Mouse (Mus musculus) hindbrain, postnatal 0 days (tissue): ENCODE measurements at regions not wholly inside any gene's neighbourhood (a gene's known extent, or its start where the extent isn't known, plus 50 kb on each side); places are given as distances from the start of the nearest gene placed in this dataset.
"Not testable (repeated sequence)": the region's sequence is repeated elsewhere in the genome, so short reads cannot be mapped to it uniquely, and the experiment has no call there.

ENCODE experiments used
- ATAC-seq: fragments of 200-750 bp; cut with Nextera tagmentation; 2 replicates; pipeline ENCODE4 v1.8.0; 2017; ENCODE audit warnings: mild to moderate bottlenecking, moderate TSS enrichment, moderate library complexity
- DNase-seq: peaks from one replicate; pipeline ENCODE4 v3.0.0-alpha.2; 2015; ENCODE audit warnings: low spot score
- H3K27ac ChIP-seq: fragments of 300-500 bp; sonication (generic); 2 replicates; pipeline ENCODE4 v1.5.1; 2014; ENCODE audit warnings: mild to moderate bottlenecking
- H3K27me3 ChIP-seq: fragments of 300-500 bp; sonication (generic); 2 replicates; pipeline ENCODE4 v1.6.1; 2014; ENCODE audit warnings: low read length, mixed read lengths; ENCODE audit not compliant: insufficient read depth
- H3K36me3 ChIP-seq: fragments of 300-500 bp; sonication (generic); 2 replicates; pipeline ENCODE4 v1.6.1; 2014; ENCODE audit warnings: low read length, mixed read lengths; ENCODE audit not compliant: insufficient read depth
- H3K4me1 ChIP-seq: fragments of 300-500 bp; sonication (generic); 2 replicates; pipeline ENCODE4 v1.6.1; 2014; ENCODE audit warnings: antibody characterized with exemption, low read length, mixed read lengths; ENCODE audit not compliant: insufficient read depth
- H3K4me2 ChIP-seq: fragments of 300-500 bp; sonication (generic); 2 replicates; pipeline ENCODE4 v1.6.1; 2014; ENCODE audit warnings: low read depth, mild to moderate bottlenecking, low read length, moderate library complexity, mixed read lengths
- H3K4me3 ChIP-seq: fragments of 300-500 bp; sonication (generic); 2 replicates; pipeline ENCODE4 v1.5.1; 2014; ENCODE audit warnings: low read length
- H3K9ac ChIP-seq: fragments of 300-500 bp; sonication (generic); replicated peaks from 2 replicates; pipeline ENCODE4 v1.6.1; 2014; ENCODE audit warnings: mild to moderate bottlenecking, low read length, moderate library complexity, mixed read lengths
- H3K9me3 ChIP-seq: fragments of 300-500 bp; sonication (generic); 2 replicates; pipeline ENCODE4 v1.6.1; 2016; ENCODE audit warnings: low read length, mixed read lengths
- CTCF ChIP-seq: IDR thresholded peaks from 2 replicates; pipeline ENCODE4 v1.5.1; 2016; ENCODE audit warnings: antibody characterized with exemption, control low read depth, low read depth
- WGBS: fragments of 180-500 bp; shearing (Covaris S2); extraction: QIAGEN DNeasy Blood & Tissue Kit; methylation state at CpG from one replicate; pipeline ENCODE4 v1.1.7; 2014; 5-methylcytosine and 5-hydroxymethylcytosine counted together

- Histone ChIP-seq H3K36me3 (no peaks in the 10 kb centered on the region), H3K9ac (no peak overlapping the region), H3K27ac (no peak overlapping the region), H3K4me2 (no peak overlapping the region), H3K4me3 (no peak overlapping the region), H3K27me3 (no peaks in the 10 kb centered on the region), H3K9me3 (no peaks in the 10 kb centered on the region), H3K4me1 (no peaks in the 10 kb centered on the region)
- no peak for ATAC-seq
- WGBS: 76% methylated on average over 3 of the region's 3 CpGs
- DNase-seq: no peak
- TF ChIP-seq CTCF: no peak
Measured at GRCm38 (mm10) chr13:42000966-42001365, 50.9 kb upstream of the Hivep1 start.

GRCm38 (mm10) chr13:41997883-41998282, 53.9 kb upstream of the Hivep1 start:
- H3K4me1 ChIP-seq: no peaks in the 10 kb centered on the region
- no peaks in the 10 kb centered on the region for H3K27me3 ChIP-seq
- H3K36me3 ChIP-seq: no peaks in the 10 kb centered on the region
- 55% methylated on average over 9 of the region's 9 CpGs for whole genome bisulfite sequencing
- no peak overlapping the region for H3K27ac ChIP-seq
- no peak for DNase-seq
- no peak overlapping the region for H3K9ac ChIP-seq
- no peak overlapping the region for H3K4me2 ChIP-seq
- no peak for ATAC-seq
- H3K9me3 ChIP-seq: no peaks in the 10 kb centered on the region
- no peak for TF ChIP-seq CTCF
- no peak overlapping the region for H3K4me3 ChIP-seq

GRCm38 (mm10) chr13:41994126-41994525, 57.7 kb upstream of the Hivep1 start:
- Histone ChIP-seq H3K4me1 (no peaks in the 10 kb centered on the region), H3K27me3 (no peaks in the 10 kb centered on the region), H3K36me3 (no peaks in the 10 kb centered on the region), H3K9ac (no peak overlapping the region), H3K4me2 (no peak overlapping the region), H3K27ac (no peak overlapping the region), H3K4me3 (no peak overlapping the region), H3K9me3 (no peaks in the 10 kb centered on the region)
- no peak for DNase-seq
- TF ChIP-seq CTCF: no peak
- 69% methylated on average over 3 of the region's 3 CpGs for WGBS
- ATAC-seq: no peak

- Histone ChIP-seq H3K27me3 (no peaks in the 10 kb centered on the region), H3K36me3 (no peaks in the 10 kb centered on the region), H3K9ac (no peak overlapping the region), H3K4me3 (no peak overlapping the region), H3K4me2 (no peak overlapping the region), H3K27ac (no peak overlapping the region), H3K9me3 (no peaks in the 10 kb centered on the region), H3K4me1 (no peaks in the 10 kb centered on the region)
- no peak for ATAC-seq
- WGBS: 84% methylated on average over 3 of the region's 3 CpGs
- no peak for DNase-seq
- TF ChIP-seq CTCF: no peak
Measured at GRCm38 (mm10) chr13:41975918-41976317, 75.9 kb upstream of the Hivep1 start.

GRCm38 (mm10) chr13:41962915-41963314, 88.9 kb upstream of the Hivep1 start:
- no peak overlapping the region for H3K27ac ChIP-seq
- H3K27me3 ChIP-seq: no peaks in the 10 kb centered on the region
- no peak overlapping the region for H3K9ac ChIP-seq
- ATAC-seq (no peak), DNase-seq (no peak)
- H3K4me3 ChIP-seq: no peak overlapping the region
- no peaks in the 10 kb centered on the region for H3K36me3 ChIP-seq
- TF ChIP-seq CTCF: no peak
- no peaks in the 10 kb centered on the region for H3K9me3 ChIP-seq
- 79% methylated on average over 3 of the region's 3 CpGs for WGBS
- H3K4me1 ChIP-seq: no peaks in the 10 kb centered on the region
- H3K4me2 ChIP-seq: no peak overlapping the region

GRCm38 (mm10) chr13:41960960-41961359, 90.9 kb upstream of the Hivep1 start:
- not testable (repeated sequence) for H3K9me3 ChIP-seq, H3K36me3 ChIP-seq, H3K4me1 ChIP-seq, H3K27me3 ChIP-seq, H3K9ac ChIP-seq, H3K27ac ChIP-seq, H3K4me2 ChIP-seq, DNase-seq, H3K4me3 ChIP-seq, ATAC-seq
- WGBS: 95% methylated on average over 3 of the region's 3 CpGs

GRCm38 (mm10) chr13:41957932-41958331, 93.9 kb upstream of the Hivep1 start:
- no peak overlapping the region for H3K4me2 ChIP-seq
- no peaks in the 10 kb centered on the region for H3K9me3 ChIP-seq
- no peak for ATAC-seq
- no peak for TF ChIP-seq CTCF
- H3K4me3 ChIP-seq: no peak overlapping the region
- H3K9ac ChIP-seq: no peak overlapping the region
- no peaks in the 10 kb centered on the region for H3K4me1 ChIP-seq
- H3K27me3 ChIP-seq: no peaks in the 10 kb centered on the region
- DNase-seq: no peak
- 70% methylated on average over 4 of the region's 4 CpGs for WGBS
- H3K27ac ChIP-seq: no peak overlapping the region
- no peaks in the 10 kb centered on the region for H3K36me3 ChIP-seq

- Histone ChIP-seq H3K4me2 (no peak overlapping the region), H3K9me3 (no peaks in the 10 kb centered on the region), H3K36me3 (no peaks in the 10 kb centered on the region), H3K4me1 (no peaks in the 10 kb centered on the region), H3K4me3 (no peak overlapping the region), H3K27me3 (no peaks in the 10 kb centered on the region), H3K9ac (no peak overlapping the region), H3K27ac (no peak overlapping the region)
- no peak for TF ChIP-seq CTCF
- DNase-seq (no peak), ATAC-seq (no peak)
- 91% methylated on average over 4 of the region's 4 CpGs for WGBS
Measured at GRCm38 (mm10) chr13:41955884-41956283, 95.9 kb upstream of the Hivep1 start.
